Mouse (Mus musculus) stomach, postnatal 0 days (tissue): ENCODE results near the gene Rubcn.

Experiments
- CTCF ChIP-seq: IDR thresholded peaks from 2 replicates; pipeline ENCODE4 v1.5.1; 2016; ENCODE audit warnings: antibody characterized with exemption, low read depth, mild to moderate bottlenecking, moderate library complexity
- EP300 ChIP-seq: optimal IDR thresholded peaks from 2 replicates; pipeline ENCODE3; 2016; ENCODE audit warnings: antibody characterized with exemption

DNA sequence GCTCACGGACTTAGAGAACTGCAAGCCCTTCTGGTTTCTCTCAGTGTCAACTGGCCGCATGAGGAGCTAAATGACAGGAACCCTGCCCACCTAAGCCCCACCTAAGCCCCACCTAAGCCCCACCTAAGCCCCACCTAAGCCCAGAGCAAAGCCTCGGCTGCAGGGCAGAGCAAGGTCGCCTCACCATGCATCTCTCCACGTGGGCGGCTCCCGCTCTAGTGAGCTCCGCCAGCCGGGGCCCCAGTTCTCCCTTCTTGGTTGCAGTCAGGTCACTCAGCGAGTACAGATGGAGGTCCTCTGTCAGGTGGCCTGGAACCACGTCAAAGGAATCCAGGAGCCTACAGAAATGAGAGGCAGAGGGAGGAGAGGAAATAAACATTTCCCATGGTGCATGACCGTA is 52.2 kb downstream of the Rubcn start:
- no peak for TF ChIP-seq CTCF
- no peak for TF ChIP-seq EP300
